Mouse (Mus musculus): Measurements from ENCODE around the gene C9orf72. TPM values are rescaled to one million over a fixed set of nuclear protein-coding genes. Genes with fewer than 3 reads are reported as not detected.
A peak's percentile ranks its signal among the peaks of the same experiment; 100 is the strongest.
"Not testable (repeated sequence)": the region's sequence is repeated elsewhere in the genome, so short reads cannot be mapped to it uniquely, and the experiment has no call there.

The C9orf72 gene
- polyA plus RNA-seq (2015; fragmentation: Nextera tagmentation; extraction: Ambion mirVana), result 17.0 and 17.5 TPM in 2 replicates

DNA sequence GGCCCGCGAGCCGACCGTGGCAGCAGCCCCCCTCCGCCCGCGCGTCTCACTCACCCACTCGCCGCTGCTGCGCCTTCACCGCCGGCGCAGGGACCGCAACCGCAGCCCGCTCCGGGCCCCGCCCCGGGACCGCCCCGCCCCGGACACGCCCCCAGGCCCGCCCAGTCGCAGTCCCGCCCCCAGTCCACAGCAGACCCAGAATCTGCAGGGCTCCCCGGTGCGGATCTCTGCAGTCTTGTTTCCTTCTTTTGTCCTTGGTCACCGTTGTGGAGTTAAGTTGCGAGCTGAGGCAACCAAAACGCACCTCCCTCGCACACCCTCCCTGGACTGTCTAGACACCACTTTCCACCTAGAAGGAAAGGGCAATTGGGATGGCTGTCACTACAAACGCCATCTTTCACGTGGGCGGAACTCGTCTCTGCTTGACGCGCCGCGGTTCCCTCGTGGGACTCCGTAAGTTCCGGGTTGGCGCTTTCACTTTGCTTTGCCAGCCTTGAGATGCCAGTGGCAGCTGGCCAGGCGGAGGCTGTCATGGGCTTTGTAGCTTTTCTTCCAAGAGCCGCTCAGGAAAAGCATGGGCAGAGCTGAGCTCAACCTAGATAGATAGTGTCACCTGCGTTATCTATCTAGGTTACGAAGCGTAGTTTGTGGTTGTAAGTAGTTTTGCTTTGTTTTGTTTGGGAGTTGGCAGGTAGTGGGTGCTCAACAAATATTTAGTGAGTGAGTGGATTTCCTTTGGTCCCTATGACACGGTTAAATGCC is at the start of gene C9orf72:
Gene C9orf72 (minus strand): TSS at position 442 of the 762 bp plus-strand sequence.
- Histone ChIP-seq H3K4me2 (peak within 1 kb of the TSS; percentile 86), H3K4me3 (peak within 1 kb of the TSS; percentile 94), H3K9ac (peak within 1 kb of the TSS; percentile 92), H3K9me3 (no peaks in the 10 kb centered on the region), H3K4me1 (peaks cover 31% of the 10 kb centered on the region), H3K27me3 (replicated peaks) (no peaks in the 10 kb centered on the region; the same call in 1 of the 2 replicates), H3K27ac (replicated peaks) (peak within 1 kb of the TSS; percentile 87), H3K36me3 (no peaks in the 10 kb centered on the region)
- ATAC-seq (ENCODE audit: extremely low read depth, insufficient number of reproducible peaks, low FRiP score, low TSS enrichment), result peak; percentile 91
- WGBS, result under 1% methylated on average over 51 of the region's 51 CpGs

GRCm38 (mm10) chr4:35259006-35259405 is 33.0 kb upstream of the C9orf72 start:
- H3K27ac ChIP-seq (replicated peaks), result no peak overlapping the region
- ATAC-seq (ENCODE audit: extremely low read depth, insufficient number of reproducible peaks, low FRiP score, low TSS enrichment), result no peak

GRCm38 (mm10) chr4:35244023-35244422 is 18.0 kb upstream of the C9orf72 start:
- no peak overlapping the region for H3K9ac ChIP-seq
- no peak overlapping the region for H3K27ac ChIP-seq (replicated peaks)
- no peak for ATAC-seq (ENCODE audit: extremely low read depth, insufficient number of reproducible peaks, low FRiP score, low TSS enrichment)
- H3K36me3 ChIP-seq, result no peaks in the 10 kb centered on the region
- H3K27me3 ChIP-seq (replicated peaks), result no peaks in the 10 kb centered on the region
- H3K4me2 ChIP-seq, result no peak overlapping the region
- no peaks in the 10 kb centered on the region for H3K4me1 ChIP-seq
- H3K4me3 ChIP-seq, result no peak overlapping the region
- WGBS, result 54% methylated on average over 1 of the region's 1 CpGs
- no peaks in the 10 kb centered on the region for H3K9me3 ChIP-seq

More at GRCm38 (mm10) chr4:35259006-35259405, 33.0 kb upstream of the C9orf72 start:
- Histone ChIP-seq H3K36me3 (no peaks in the 10 kb centered on the region), H3K27me3 (replicated peaks) (no peaks in the 10 kb centered on the region), H3K4me3 (no peak overlapping the region), H3K4me1 (no peaks in the 10 kb centered on the region), H3K9me3 (no peaks in the 10 kb centered on the region), H3K9ac (no peak overlapping the region), H3K4me2 (no peak overlapping the region)
- WGBS, result 60% methylated on average over 9 of the region's 9 CpGs

DNA sequence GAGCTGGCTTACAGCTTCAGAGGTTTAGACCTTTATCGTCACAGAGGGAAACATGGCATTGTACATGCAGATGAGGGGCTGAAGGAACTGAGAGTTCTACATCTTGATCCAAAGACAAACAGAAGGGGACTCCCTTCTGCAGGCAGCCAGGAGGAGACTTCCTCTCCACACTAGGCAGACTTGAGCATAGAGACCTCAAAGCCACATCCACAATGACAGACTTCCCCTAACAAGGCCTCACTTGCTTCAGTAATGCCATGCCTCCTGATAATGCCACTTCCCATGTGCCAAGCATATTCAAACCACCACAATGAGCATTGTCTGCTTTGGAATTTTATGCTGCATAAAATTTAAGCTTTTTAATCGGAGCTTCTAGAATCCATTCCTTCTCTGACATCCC is 15.8 kb upstream of the C9orf72 start:
- Histone ChIP-seq H3K4me1 (no peaks in the 10 kb centered on the region), H3K4me2 (no peak overlapping the region), H3K4me3 (no peak overlapping the region), H3K27me3 (replicated peaks) (no peaks in the 10 kb centered on the region), H3K36me3 (no peaks in the 10 kb centered on the region), H3K27ac (replicated peaks) (no peak overlapping the region), H3K9ac (no peak overlapping the region), H3K9me3 (no peaks in the 10 kb centered on the region)
- ATAC-seq (ENCODE audit: extremely low read depth, insufficient number of reproducible peaks, low FRiP score, low TSS enrichment), result no peak
- WGBS, result 75% methylated on average over 2 of the region's 2 CpGs

GRCm38 (mm10) chr4:35238696-35239095 is 12.7 kb upstream of the C9orf72 start:
- Histone ChIP-seq H3K4me3 (no peak overlapping the region), H3K9ac (no peak overlapping the region), H3K27me3 (replicated peaks) (no peaks in the 10 kb centered on the region), H3K36me3 (no peaks in the 10 kb centered on the region), H3K9me3 (no peaks in the 10 kb centered on the region), H3K4me2 (no peak overlapping the region), H3K4me1 (no peaks in the 10 kb centered on the region), H3K27ac (replicated peaks) (no peak overlapping the region)
- 82% methylated on average over 4 of the region's 4 CpGs for WGBS
- no peak for ATAC-seq (ENCODE audit: extremely low read depth, insufficient number of reproducible peaks, low FRiP score, low TSS enrichment)

DNA sequence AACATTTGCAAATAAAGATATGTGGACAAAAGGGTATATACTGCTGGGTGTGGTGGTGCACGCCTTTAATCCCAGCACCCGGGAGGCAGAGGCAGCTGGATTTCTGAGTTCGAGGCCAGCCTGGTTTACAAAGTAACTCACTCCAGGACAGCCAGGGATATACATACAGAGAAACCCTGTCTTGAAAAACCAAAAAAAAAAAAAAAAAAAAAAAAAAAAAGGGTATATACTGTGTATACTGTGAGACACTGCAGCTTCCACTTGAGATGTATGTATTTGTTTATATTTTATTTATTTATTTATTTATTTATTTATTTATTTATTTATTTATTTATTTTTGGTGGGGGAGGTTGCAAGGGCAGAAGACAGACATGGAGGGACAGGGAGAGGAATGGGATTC is 12.3 kb upstream of the C9orf72 start:
- not testable (repeated sequence) for H3K4me2 ChIP-seq; H3K9me3 ChIP-seq; H3K27ac ChIP-seq (replicated peaks); H3K36me3 ChIP-seq; H3K4me1 ChIP-seq; H3K9ac ChIP-seq; ATAC-seq (ENCODE audit: extremely low read depth, insufficient number of reproducible peaks, low FRiP score, low TSS enrichment); H3K4me3 ChIP-seq; H3K27me3 ChIP-seq (replicated peaks)
- 82% methylated on average over 3 of the region's 3 CpGs for WGBS

DNA sequence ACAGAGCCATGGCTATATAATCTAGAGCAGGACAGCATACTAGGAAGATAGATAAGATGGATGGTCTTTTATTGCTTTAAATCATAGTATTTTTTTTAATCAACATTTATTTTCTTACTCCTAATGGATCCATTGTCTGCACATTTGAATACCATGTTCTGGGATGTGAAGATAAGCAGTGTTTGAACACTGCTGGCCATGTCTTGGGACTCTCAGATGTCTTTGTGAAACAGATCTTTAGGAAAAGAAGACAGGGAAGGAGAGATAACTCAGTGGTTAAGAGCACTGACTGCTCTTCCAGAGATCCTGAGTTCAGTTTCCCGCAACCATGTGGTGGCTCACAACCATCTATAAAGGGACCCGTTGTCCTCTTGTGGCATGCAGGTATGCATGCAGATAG is 10.3 kb upstream of the C9orf72 start:
- no peaks in the 10 kb centered on the region for H3K36me3 ChIP-seq
- H3K4me1 ChIP-seq, result no peaks in the 10 kb centered on the region
- H3K27ac ChIP-seq (replicated peaks), result no peak overlapping the region
- H3K4me2 ChIP-seq, result no peak overlapping the region
- no peak for ATAC-seq (ENCODE audit: extremely low read depth, insufficient number of reproducible peaks, low FRiP score, low TSS enrichment)
- H3K27me3 ChIP-seq (replicated peaks), result no peaks in the 10 kb centered on the region
- no peak overlapping the region for H3K4me3 ChIP-seq
- H3K9ac ChIP-seq, result no peak overlapping the region
- 85% methylated on average over 2 of the region's 2 CpGs for WGBS
- no peaks in the 10 kb centered on the region for H3K9me3 ChIP-seq

GRCm38 (mm10) chr4:35228260-35228659 is 2.3 kb upstream of the C9orf72 start:
- 72% methylated on average over 4 of the region's 4 CpGs for WGBS
- H3K9me3 ChIP-seq, result no peaks in the 10 kb centered on the region
- H3K4me2 ChIP-seq, result no peak overlapping the region
- no peak overlapping the region for H3K9ac ChIP-seq
- no peaks in the 10 kb centered on the region; the same call in 1 of the 2 replicates for H3K27me3 ChIP-seq (replicated peaks)
- H3K4me3 ChIP-seq, result no peak overlapping the region
- H3K4me1 ChIP-seq, result peaks cover 11% of the 10 kb centered on the region
- no peak overlapping the region for H3K27ac ChIP-seq (replicated peaks)
- H3K36me3 ChIP-seq, result no peaks in the 10 kb centered on the region
- no peak for ATAC-seq (ENCODE audit: extremely low read depth, insufficient number of reproducible peaks, low FRiP score, low TSS enrichment)

DNA sequence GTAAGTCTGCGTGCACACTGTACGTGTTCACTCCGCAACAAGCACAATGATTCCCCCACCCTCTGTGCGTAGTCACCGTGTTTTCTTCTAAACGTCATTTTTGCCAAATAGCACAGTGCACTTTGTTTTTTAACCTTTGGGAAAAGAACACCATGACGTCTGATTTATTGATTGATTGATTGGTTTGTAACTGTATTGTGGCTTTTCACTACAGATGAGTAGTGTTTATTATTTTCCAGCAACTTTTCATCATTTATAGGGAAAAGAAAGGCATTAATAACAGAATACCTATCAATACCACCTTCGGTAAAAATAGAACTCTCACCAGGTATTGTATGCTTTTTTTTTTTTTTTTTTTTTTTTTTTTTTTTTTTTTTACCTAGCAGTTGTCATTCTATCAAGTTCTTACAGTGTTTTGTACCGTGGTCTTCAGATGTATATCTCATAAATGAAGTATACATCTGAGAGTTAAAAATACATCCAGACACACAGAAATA is 569 bp upstream of the C9orf72 start:
- ATAC-seq (ENCODE audit: extremely low read depth, insufficient number of reproducible peaks, low FRiP score, low TSS enrichment), result no peak
- Histone ChIP-seq H3K4me1 (peaks cover 24% of the 10 kb centered on the region), H3K27ac (replicated peaks) (peak overlapping the region; percentile 87), H3K27me3 (replicated peaks) (no peaks in the 10 kb centered on the region; the same call in 1 of the 2 replicates), H3K9ac (peak overlapping the region; percentile 92), H3K9me3 (no peaks in the 10 kb centered on the region), H3K36me3 (no peaks in the 10 kb centered on the region), H3K4me2 (peak overlapping the region; percentile 86), H3K4me3 (peak overlapping the region; percentile 94)
- 12% methylated on average over 9 of the region's 9 CpGs for WGBS

DNA sequence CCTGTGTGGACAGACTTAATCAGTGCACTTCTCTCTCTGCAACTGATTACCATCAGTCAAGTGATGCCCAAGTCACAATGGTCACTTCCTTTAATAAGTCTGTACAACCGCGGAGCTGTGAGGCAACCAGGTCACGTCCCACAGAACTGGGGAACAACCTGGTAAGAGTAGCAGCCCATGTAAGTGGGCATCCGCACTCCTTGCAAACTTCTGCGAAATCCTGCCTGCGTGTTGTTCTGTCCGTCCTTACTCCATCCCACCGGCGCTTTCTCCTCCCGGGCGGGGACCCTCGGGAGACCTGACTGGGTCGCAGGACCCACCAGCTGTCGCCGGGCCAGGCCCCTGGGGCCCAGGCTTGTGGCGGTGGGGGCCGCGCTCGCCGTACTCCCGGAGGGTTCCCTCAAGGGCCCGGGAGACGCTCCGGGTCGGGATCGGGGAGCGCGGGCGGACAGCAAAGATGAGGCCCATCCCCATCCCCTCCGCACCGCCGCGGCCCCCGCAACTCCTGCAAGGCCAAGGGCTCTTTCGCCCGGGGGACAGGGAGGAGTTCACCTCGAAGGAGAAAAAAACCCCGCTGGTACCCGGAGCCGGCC is 738 bp downstream of the C9orf72 start:
- Histone ChIP-seq H3K9ac (peak overlapping the region; percentile 92), H3K4me3 (peak overlapping the region; percentile 94), H3K36me3 (no peaks in the 10 kb centered on the region), H3K27me3 (replicated peaks) (no peaks in the 10 kb centered on the region; the same call in 1 of the 2 replicates), H3K27ac (replicated peaks) (peak overlapping the region; percentile 87), H3K4me2 (peak overlapping the region; percentile 86), H3K4me1 (peaks cover 37% of the 10 kb centered on the region), H3K9me3 (no peaks in the 10 kb centered on the region)
- 1% methylated on average over 40 of the region's 40 CpGs for WGBS
- peak; percentile 40; the same call in 1 of the 2 replicates for ATAC-seq (ENCODE audit: extremely low read depth, insufficient number of reproducible peaks, low FRiP score, low TSS enrichment)

DNA sequence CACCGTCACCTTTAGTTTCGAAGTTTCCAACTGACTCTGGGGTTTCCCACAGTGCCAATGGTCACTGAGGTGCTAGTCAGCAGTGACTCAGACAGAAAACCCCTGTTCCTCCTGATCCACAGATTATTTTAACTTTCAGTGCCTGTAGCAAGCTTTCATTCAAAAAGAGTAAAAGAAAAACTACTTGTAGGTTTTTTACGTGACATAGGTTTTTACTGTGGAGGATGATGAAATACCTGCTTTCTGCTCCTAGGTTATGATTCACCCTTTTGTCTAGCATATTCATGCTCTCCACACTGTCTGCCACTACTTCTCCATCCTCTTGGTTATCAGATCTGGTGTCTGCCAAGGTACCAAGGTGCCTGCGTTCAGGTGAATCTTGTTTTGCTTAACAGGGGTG is 1.9 kb downstream of the C9orf72 start:
- H3K9me3 ChIP-seq, result no peaks in the 10 kb centered on the region
- no peaks in the 10 kb centered on the region for H3K27me3 ChIP-seq (replicated peaks)
- no peak for ATAC-seq (ENCODE audit: extremely low read depth, insufficient number of reproducible peaks, low FRiP score, low TSS enrichment)
- H3K9ac ChIP-seq, result no peak overlapping the region
- no peak overlapping the region for H3K27ac ChIP-seq (replicated peaks)
- H3K4me1 ChIP-seq, result peaks cover 48% of the 10 kb centered on the region
- H3K4me3 ChIP-seq, result peak overlapping the region; percentile 94; the same call in 1 of the 2 replicates
- peak overlapping the region; percentile 86 for H3K4me2 ChIP-seq
- WGBS, result 79% methylated on average over 4 of the region's 4 CpGs
- H3K36me3 ChIP-seq, result no peaks in the 10 kb centered on the region
